Mouse (Mus musculus) thymus, postnatal 25 days (tissue): Measurements from ENCODE around the gene Ing4.
"Not testable (repeated sequence)": the region's sequence is repeated elsewhere in the genome, so short reads cannot be mapped to it uniquely, and the experiment has no call there.

ENCODE experiments used
- DNase-seq: peaks from one replicate; pipeline ENCODE4 v3.0.0; 2022

Ing4 gene

DNA sequence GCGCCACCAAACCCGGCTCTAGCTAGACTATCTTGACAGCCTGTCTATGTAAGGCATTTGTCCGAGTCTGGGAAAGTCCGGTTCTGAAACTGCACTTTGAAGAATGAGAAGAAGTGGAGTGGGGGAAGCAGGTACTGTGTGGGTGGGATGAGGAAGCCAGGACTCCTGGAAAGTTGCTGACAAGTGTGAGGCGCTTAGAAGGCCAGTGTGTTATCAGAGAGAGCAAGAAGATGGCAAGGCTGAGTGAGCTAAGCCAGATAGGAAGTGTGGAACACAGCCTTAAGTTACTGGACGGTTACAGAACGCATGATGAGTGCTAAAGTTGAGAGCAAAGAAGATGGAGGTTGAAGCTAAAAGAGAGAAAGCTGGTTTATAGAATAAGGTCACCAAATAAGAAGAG, 2.5 kb downstream of the Ing4 start:
- DNase-seq, result no peak

DNA sequence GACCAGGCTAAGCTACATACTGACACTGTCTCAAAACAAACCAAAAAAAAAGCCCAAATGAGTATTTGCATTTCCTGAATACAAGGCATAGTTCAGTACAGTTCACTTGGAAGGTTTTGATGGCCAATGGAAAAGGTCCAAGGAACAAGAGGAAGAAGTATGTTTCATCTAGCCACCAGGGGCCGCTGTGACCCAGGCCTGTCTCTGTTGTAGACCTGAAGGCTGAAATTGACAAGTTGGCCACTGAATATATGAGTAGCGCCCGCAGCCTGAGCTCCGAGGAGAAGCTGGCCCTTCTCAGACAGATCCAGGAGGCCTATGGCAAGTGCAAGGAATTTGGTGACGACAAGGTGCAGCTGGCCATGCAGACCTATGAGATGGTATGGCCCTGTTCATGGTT, 7.1 kb downstream of the Ing4 start:
- DNase-seq, result peak; percentile 72

DNA sequence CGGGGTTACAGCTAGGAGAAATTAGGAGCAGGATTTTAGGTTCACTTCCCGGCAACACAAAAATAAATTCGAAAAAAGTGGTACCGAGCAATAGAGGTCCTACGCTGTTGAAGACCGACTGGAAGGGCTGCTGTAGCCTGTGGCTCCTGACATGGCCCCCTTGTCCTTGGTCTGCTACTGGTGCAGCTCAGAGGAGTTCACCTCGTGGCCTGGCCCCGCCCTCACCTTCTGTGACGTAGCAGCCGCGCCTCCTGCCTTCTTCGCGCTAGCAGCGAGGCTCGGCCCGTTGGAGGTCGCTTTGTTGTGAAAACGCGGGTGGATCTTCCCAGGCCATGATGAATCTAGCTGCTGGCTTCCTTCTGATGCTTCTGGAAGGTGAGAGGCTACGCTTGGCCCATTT, 10.1 kb downstream of the Ing4 start, which contains the start of gene Acrbp:
Acrbp (plus strand) TSS at position 12 of the 400 bp plus-strand sequence.
- DNase-seq, result no peak

DNA sequence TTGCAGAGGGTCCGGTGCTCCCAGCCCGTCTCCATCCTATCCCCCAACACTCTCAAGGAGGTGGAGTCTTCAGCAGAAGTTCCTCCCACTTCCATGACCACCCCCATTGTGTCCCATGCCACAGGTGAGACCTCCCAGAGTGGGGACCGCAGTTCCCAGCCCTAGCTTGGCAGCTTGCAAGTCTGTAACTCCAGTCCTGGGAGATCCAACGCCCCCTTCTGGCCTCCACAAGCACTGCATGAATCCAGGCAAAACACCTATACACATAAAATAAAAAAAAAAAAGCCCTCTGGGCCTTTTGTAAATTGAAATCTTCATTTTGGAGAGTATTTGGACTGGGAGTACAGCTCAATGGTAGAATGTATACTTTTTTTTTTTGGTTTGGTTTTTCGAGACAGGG, 11.7 kb downstream of the Ing4 start:
- DNase-seq, result peak; percentile 26

DNA sequence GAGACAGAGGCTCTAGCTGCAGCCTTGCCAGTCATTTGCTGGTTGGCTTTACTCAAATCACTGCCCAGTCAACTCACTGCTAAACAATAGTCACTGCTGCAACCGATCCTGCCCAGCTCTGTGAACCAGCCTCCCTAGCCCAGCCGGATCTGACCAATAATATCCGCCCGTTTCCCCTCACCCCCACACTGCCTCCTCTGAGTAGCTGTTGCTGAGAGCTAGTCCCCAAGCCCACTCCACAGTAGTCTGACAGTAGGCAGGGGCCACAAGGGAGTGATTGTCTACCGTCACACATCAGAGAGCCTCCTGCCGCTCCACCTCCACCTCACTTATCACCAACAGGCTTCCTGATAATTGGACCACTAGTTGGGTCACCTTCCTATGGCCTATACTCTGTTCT, 21.9 kb downstream of the Ing4 start:
- no peak for DNase-seq

DNA sequence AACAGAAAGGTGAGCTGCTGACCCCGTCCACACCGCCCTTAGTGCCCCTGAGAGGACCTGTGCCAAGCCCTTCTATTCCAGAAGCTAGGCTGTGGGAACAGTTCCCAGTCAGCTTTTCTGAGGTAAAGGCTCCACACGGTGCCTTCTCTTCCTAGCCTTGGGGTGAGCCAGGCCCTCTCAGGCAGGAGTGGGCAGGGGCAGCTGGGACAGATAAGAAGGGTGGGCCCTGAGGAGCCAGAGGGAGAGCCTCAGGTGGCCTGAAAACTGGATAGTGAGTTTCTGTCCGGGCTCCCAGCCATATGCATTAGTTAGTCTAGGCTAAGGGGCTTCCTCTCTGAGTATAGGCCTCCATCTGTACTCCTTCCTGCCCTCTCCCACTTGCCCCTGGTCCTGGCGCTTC, 23.0 kb downstream of the Ing4 start:
- DNase-seq, result no peak

DNA sequence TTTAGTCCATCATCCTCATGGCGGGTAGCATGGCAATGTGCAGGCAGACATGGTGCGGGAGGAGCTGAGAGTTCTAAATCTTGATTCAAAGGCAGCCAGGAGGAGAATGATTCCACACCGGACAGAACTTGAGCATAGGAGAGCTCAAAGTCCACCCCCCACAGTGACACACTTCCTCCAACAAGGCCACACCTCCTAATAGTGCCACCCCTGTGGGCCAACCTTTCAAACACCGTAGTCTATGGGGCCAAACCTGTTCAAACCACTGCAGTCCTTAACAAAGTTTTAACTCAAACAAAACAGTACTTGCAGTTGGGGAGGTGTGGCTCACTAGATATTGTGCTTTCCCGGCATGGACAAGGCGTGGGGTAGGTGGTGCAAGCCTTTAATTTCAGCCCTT, 24.3 kb downstream of the Ing4 start:
- no peak for DNase-seq

DNA sequence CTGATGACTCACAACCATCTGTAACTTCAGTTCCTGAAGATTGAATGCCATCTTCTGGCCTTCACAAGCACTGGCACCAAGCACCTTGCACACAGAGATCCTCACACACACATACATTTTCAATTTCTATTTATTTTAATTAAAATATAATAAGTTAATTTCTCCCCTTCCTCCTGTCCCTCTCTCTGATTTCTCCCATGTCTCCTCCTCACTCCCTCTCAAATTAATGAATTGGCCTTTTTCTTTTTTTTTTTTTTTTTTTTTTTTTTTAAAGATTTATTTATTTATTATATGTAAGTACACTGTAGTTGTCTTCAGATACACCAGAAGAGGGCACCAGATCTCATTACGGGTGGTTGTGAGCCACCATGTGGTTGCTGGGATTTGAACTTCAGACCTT, 25.7 kb downstream of the Ing4 start:
- not testable (repeated sequence) for DNase-seq

DNA sequence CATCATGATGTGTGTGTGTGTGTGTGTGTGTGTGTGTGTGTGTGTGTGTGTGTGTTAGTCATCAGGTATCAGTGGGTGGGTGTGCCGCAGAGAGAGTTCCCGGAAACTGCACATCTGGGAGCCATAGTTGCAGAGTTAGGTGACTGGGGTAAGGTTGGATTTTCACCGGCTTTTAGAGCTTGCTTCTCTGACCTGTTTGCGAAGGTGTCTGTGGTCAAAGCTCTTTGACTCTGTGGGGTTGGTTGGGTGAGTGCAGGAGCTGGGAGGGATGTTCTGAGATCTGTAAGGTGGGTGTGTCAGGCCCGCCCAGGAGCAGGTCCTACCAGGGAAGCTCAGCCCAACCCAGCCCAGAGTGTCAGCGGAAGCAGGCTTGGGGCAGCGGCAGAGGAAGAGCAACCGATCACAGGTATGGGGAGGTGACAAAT, 28.0 kb downstream of the Ing4 start, which contains the start of gene Lpar5:
Lpar5 (plus strand) TSS at position 350 of the 425 bp plus-strand sequence.
- DNase-seq, result no peak

DNA sequence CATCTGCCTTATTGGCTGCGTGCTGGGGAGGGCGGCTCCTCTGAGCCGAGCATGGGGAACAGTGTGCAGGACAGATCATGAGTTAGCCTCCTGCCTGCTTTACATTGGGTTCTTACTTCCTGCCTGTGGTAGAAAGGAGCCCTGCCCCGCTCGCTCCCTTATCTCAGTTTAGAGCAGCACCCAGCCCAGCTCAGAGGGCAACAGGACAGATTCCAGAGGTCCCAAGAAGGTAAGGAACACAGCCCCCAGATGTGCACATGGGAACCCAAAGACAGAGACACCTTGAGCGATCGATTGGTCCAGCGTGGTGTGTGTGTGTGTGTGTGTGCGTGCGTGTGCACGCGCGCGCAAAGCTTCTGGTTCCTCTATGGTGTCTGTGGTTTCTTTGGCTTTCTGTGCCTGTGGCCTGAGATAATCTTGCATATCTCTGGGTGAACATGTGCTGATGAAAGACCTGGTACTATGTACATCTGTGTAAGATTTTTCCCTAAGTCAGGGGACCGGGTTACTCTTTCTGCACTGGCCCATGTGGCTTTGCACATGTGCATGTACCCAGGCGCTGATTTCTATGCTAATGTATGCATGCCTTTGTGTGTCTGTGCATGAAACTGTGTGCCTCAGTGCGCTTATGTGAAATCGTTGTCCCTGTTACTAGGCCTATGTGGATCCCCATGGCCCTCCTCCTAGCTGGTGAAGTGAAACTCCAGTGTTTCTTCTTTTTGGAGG, 31.8 kb downstream of the Ing4 start:
- DNase-seq, result peak; percentile 74

DNA sequence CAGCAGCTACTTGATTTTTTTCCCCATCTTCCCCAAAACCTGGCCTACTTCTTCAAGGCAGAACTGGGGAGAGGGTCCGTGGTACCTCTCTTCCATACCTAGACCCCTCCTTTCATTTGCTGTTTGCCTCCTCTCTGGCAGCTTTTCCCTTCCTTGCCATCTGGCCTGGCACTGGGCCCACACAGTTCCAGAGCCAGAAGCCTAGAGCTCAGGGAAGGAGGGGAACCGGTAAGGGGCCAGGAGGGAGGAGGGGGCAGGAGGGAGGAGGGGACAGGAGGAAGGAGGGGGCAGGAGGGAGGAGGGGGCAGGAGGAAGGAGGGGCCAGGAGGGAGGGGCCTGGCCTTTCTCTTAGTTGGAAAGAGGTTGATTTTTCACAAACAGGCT, 32.3 kb downstream of the Ing4 start:
- no peak for DNase-seq

DNA sequence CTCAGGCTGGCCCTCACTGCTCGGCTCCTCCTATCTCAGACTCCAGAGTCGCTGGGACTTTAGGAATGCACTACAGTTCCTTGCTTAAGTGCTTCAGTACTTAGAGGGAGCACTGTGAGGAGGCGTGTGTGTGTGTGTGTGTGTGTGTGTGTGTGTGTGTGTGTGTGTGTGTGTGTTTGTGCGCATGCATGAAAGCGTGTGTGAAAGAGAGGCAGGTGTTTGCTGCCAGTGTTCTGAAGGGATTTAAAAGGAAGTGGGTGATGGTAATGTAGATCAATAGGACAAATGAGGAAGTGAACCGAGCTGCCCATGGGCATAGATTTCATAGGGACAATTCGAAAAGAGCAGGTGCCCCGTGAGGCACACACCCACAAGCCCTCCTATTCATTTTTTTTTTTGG, 34.3 kb downstream of the Ing4 start:
- peak; percentile 43 for DNase-seq

DNA sequence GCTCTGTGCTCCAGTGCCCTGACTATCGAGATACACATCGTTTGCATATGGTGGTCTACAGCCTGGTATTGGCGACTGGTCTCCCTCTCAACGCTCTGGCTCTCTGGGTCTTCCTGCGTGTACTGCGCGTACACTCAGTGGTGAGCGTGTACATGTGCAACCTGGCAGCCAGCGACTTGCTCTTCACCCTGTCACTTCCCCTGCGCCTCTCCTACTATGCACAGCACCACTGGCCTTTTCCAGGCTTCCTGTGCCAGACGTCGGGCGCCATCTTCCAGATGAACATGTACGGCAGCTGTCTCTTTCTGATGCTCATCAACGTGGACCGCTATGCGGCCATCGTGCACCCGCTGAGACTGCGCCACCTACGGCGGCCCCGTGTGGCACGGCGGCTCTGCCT, 41.8 kb downstream of the Ing4 start:
- DNase-seq, result no peak

DNA sequence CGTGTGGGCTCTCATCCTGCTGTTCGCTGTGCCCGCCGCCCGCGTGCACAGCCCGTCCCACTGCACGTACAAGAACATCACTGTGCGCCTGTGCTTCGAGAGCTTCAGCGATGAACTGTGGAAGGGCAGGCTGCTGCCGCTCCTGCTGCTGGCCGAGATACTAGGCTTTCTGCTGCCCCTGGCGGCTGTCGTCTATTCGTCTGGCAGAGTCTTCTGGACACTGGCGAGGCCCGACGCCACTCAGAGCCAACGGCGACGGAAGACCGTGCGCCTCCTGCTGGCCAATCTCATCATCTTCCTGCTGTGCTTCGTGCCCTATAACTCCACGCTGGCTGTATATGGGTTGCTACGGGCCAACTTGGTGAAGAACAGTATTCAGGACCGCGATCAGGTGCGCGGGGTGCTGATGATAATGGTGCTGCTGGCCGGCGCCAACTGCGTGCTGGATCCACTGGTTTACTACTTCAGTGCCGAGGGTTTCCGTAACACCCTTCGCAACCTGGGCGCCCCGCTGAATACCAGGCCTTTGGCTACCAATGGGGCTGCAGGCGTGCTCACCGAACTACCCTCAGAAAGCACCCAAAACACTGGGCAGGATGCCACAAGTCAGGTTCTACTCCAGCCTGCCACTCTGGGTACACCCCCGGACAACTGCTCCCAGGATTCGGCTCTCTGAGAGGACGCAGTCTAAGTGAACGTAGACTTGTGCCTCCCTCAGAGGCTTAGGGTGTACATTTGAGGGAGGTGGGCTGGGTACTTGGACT, 42.4 kb downstream of the Ing4 start:
- no peak for DNase-seq

DNA sequence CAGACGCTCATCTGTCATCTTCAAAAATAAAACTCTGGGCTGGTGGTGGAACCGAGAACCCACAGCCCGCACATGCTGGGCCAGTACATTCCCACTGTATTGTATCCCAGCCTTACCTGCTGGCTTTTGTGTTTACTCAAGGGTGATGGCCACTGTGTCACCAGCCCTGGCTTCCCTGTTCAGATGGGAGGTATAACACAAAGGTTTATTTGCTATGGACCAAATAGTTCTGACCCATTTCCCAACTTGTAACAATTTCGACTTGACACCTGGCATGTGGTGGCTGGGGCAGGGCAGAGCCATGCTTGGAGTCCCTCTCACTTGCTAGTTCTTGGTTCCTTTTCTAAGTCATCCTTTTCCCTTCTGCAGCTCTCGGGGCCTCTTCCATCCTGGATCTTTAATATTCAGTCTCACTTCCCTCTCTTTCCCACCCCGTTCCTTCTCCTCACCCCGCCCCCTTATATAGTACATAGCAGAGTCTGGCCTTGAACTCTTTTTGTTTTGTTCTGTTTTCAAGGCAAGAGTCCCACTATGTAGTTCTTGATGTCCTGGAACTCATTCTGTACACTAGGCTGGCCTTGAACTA, 43.3 kb downstream of the Ing4 start:
- no peak for DNase-seq

DNA sequence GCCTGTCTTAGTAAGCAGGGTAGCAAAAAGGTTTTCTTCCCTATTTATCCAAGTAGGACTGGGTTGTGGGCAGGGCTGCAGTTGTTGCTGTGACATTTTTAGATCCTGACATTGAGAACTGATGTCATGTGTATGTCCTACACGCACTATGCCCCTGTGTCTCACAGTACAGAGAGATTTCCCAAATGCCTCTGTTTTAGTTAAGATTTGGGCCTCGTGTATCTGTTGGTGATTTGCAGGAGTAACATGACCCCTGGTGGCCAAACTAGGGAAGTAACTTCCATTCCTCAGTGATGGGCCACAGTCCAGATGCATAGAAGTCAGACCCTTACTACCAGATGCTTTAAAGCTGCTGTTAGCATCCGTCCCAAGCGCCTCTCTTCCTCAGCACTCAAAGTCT, 44.9 kb downstream of the Ing4 start:
- peak; percentile 75 for DNase-seq

DNA sequence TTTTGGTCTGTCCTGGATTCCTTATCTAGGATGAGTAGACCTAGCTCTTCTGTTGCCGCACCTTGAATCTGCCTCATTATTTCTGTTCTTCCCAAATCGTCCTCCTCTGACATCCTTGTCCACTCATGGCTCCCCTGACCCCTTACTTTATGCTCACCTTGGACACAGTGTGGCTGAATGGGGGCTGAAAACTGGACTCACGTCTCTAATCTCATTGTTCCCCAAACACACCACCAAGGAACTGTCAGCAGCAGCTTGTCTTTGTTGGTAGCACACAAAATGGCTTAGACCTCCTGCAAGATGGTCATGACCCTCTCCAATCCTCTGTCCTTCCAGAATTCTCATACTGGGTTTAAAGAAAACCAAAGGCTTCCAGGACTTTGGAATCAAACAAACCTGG, 48.4 kb downstream of the Ing4 start:
- no peak for DNase-seq

DNA sequence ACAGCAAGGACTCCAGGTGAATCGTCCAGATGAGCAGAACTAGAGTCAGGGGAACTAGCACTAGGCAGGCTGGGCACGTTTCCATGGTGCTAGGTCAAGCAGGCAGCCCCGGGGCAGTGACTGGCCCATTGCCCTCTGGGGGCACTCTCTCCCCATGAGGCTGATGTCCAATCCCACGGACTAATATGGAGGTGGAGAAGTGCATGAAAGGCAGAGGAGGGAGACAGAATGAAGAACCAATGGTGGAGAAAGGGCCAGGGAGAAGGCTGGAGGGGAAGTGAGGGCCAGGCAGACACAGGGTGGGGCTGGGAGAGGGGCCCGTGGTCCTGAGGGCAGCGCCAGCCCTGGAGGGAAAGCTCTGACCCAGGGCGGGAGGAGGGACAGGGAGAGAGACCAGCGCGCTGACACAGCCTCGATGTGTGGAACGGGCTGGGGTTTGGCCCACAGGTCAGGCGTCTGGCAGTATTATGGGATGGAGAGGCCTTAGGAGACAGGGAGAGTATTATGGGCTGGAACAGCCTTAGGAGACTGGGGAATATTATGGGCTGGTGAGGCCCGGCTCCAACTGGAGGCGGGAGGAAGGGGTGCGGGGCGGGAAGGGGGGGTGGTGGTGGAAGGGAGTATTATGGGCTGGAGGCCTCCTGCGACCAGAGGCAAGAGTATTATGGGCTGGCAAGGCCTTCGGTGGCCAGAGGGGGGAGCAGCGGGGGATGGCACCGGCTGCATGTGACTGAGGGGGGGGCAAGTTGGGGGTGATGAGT, 49.2 kb downstream of the Ing4 start:
- peak; percentile 51 for DNase-seq

DNA sequence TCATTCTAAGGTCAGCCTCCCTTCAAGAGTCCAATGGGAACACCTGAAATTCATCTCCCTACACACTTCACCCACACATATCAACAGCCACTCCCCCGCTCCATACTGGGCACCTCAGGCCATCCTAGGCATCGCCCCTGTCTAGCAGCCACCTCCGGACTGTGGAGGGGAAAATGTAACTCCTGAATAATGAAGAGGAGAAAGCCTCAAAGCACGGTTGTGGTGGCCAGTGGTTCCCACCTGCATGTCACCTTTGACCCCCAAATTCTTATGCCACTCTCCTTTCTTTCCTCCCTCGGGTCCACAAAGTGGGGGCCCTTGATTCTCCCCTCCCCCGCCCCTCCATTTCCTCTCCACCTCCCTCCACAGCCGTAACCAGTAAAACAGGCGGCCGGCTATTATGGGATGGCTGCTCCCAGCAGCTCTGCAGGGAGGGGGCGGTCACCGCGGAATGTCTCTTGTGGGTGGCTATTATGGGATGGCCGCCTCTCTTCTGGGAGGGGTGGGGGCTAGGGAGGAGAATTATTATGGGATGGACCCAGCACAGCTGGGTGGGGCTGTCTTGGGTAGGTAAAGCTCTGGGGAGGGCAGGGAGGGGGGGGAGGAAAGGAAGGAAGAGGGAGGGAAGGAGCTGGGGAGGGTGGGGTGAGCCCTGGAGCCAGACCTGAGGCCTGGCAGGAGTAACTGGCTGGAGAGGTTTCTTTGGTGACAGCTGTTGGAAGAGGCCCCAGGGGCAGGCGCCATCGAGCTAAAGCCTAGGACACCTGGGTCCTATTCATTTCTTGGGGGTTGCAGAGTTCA, 50.2 kb downstream of the Ing4 start:
- DNase-seq, result peak; percentile 81

DNA sequence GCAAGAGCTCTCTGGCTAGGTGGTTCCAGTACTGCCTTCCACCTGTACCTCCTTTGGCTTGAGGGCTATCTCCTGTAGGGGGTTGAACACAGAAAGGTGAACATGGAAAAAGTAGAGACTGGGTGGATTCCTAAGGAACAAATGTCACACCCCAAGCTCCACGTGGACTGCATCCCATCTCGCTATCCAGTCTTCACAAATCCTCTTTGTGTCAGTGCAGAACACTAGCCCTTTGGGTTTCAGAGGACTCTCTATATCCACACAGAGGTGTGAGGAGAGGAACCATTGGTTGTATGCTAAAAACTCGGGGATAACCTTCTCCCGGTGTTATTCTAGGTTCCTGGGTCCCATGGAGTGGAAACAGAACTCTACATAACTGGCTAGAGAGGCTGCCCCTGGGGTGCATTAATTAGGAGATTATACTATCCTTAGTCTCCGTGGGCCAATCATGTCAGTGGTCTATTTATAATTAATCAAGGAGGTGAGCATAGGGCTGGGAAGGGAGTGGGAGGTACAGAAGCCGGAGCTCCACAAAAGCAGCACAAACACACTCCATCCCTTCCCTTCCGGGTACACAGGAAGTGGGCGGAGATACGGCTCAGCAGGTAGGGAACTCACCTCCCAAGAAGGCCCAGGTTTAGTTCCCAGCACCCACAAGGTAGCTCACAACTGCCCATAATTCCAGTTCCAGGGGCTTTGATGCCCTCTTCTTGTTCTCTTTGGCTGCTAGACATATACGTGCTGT, 51.0 kb downstream of the Ing4 start:
- no peak for DNase-seq

DNA sequence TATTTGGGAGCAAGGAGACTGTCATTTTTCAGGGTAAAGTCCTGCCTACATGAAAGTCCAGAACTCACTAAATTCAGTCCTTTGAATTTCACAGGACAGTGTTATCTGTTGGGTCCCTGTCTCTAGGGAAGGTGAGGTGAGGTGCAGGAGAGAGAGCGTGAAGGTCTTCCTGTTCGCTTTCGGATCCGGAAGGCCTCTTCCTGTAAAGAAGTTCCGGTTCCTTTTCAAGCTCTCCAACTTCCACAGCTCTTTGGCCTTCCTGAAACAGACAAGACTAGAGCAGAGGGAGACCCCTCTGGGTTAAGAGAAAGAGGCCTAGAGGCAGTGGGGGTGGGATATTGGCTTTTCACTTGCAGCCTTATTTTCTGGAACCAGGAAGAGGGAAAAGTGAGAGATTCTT, 52.8 kb downstream of the Ing4 start:
- DNase-seq, result peak; percentile 49

DNA sequence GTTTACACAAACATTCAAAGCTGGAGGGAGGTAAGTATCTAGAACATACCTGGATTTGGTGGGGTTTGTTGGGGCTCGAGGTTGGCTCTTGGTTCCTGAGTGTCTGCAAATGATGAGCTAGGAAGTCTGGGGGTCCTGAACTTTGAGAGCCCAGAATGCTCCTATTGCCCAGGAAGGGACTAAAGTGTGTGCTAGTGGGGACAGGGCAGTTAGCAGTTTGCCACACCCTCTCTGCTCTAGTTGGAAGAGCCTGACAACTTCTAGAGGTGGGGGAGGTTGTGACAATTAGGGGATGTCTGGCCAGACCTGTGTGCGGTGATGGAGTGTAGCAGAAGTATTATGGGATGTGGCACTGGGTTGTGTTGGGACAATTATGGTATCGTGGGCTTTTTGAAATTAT, 55.3 kb downstream of the Ing4 start:
- DNase-seq, result no peak
